Mouse (Mus musculus) CH12.LX (cell line): ENCODE measurements around the gene Tgfbi. TPM values are rescaled to one million over a fixed set of nuclear protein-coding genes. Genes with fewer than 3 reads are reported as not detected.

Experiments used
- DNase-seq: peaks from one replicate; pipeline ENCODE4 v3.0.0-alpha.2; 2013; ENCODE audit errors: extremely low read depth
- H3K27ac ChIP-seq: 2 replicates; pipeline ENCODE4 v1.5.1; 2012; ENCODE audit warnings: low read depth, mild to moderate bottlenecking, control low read depth, moderate library complexity; ENCODE audit not compliant: insufficient read depth
- H3K27me3 ChIP-seq: replicated peaks from 2 replicates; pipeline ENCODE3; 2012; ENCODE audit warnings: inconsistent platforms
- H3K36me3 ChIP-seq, 2 experiments: replicated peaks in 1 of 2; 2 replicates each; pipeline versions ENCODE3 to v1.6.1; 2012; ENCODE audit warnings: inconsistent platforms in 1 of 2, low read length in 1 of 2, mild to moderate bottlenecking in 1 of 2, mixed read lengths in 1 of 2, moderate library complexity in 1 of 2; ENCODE audit not compliant: control insufficient read depth in 1 of 2, insufficient read depth in 1 of 2
- H3K4me1 ChIP-seq, 2 experiments: 2 replicates each; pipeline ENCODE4 v1.6.1; 2012; ENCODE audit warnings: inconsistent platforms in 1 of 2, moderate library complexity in 1 of 2; ENCODE audit not compliant: insufficient read depth in 2 of 2, control insufficient read depth in 1 of 2
- H3K4me2 ChIP-seq: 2 replicates; pipeline ENCODE4 v1.6.1; 2012; ENCODE audit warnings: low read depth, mild to moderate bottlenecking, control low read depth; ENCODE audit not compliant: poor library complexity, insufficient read depth, severe bottlenecking
- H3K4me3 ChIP-seq, 3 experiments: fragments of 150-350 bp in 1 of 3; sonication (generic) in 1 of 3; replicated peaks in 1 of 3; 2 replicates each; pipeline versions ENCODE3 to v1.5.1; 2011 to 2012; ENCODE audit warnings: low read depth in 2 of 3, low read length in 2 of 3, mild to moderate bottlenecking in 2 of 3, moderate library complexity in 2 of 3, control low read depth in 1 of 3, improper control_type of control experiment in 1 of 3, inconsistent platforms in 1 of 3, mixed read lengths in 1 of 3; ENCODE audit not compliant: poor library complexity in 1 of 3
- H3K79me2 ChIP-seq: replicated peaks from 2 replicates; pipeline ENCODE4 v1.6.1; 2012; ENCODE audit warnings: mild to moderate bottlenecking, moderate library complexity; ENCODE audit not compliant: control insufficient read depth, poor library complexity, insufficient read depth, severe bottlenecking; ENCODE audit errors: extremely low read depth
- H3K9ac ChIP-seq: 2 replicates; pipeline ENCODE4 v1.6.1; 2012; ENCODE audit warnings: low read depth, mild to moderate bottlenecking, control low read depth, moderate library complexity; ENCODE audit not compliant: insufficient read depth
- H3K9me3 ChIP-seq: replicated peaks from 2 replicates; pipeline ENCODE3; 2012; ENCODE audit warnings: low read length, inconsistent platforms, mixed read lengths
- CHD1 ChIP-seq: IDR thresholded peaks from 2 replicates; pipeline ENCODE4 v1.6.1; 2012; ENCODE audit warnings: low read depth, low read length, improper control_type of control experiment, inconsistent platforms
- CTCF ChIP-seq, 2 experiments: IDR thresholded peaks in 1 of 2; conservative IDR thresholded peaks in 1 of 2; 2 replicates each; pipeline ENCODE4 v1.5.1; 2011 to 2012; ENCODE audit warnings: low read depth in 2 of 2, low read length in 2 of 2, improper control_type of control experiment in 1 of 2, inconsistent platforms in 1 of 2, mild to moderate bottlenecking in 1 of 2, moderate library complexity in 1 of 2
- EP300 ChIP-seq: IDR thresholded peaks from 2 replicates; pipeline ENCODE4 v1.6.1; 2011; ENCODE audit warnings: low read length, improper control_type of control experiment
- HCFC1 ChIP-seq: IDR thresholded peaks from 2 replicates; pipeline ENCODE4 v1.6.1; 2012; ENCODE audit warnings: low read depth, mild to moderate bottlenecking, inconsistent platforms, low read length, improper control_type of control experiment
- JUN ChIP-seq: IDR thresholded peaks from 2 replicates; pipeline ENCODE4 v1.6.1; 2011; ENCODE audit warnings: low read depth, mild to moderate bottlenecking, low read length, improper control_type of control experiment, moderate library complexity; ENCODE audit not compliant: insufficient read depth
- JUND ChIP-seq: conservative IDR thresholded peaks from 2 replicates; pipeline ENCODE4 v1.6.1; 2011; ENCODE audit warnings: low read depth, low read length, improper control_type of control experiment
- KAT2A ChIP-seq: IDR thresholded peaks from 2 replicates; pipeline ENCODE4 v1.6.1; 2012; ENCODE audit warnings: low read length, improper control_type of control experiment, inconsistent platforms; ENCODE audit not compliant: insufficient replicate concordance
- MAFK ChIP-seq: IDR thresholded peaks from 2 replicates; pipeline ENCODE4 v1.6.1; 2011; ENCODE audit warnings: low read length, improper control_type of control experiment; ENCODE audit not compliant: insufficient replicate concordance
- MAX ChIP-seq: IDR thresholded peaks from 2 replicates; pipeline ENCODE4 v1.6.1; 2011; ENCODE audit warnings: low read length, improper control_type of control experiment
- MYC ChIP-seq: IDR thresholded peaks from 2 replicates; pipeline ENCODE4 v1.6.1; 2011; ENCODE audit warnings: low read depth, mild to moderate bottlenecking, improper control_type of control experiment, low read length
- PAX5 ChIP-seq: IDR thresholded peaks from 2 replicates; pipeline ENCODE4 v1.6.1; 2012; ENCODE audit warnings: low read length, inconsistent platforms, mixed read lengths
- POLR2AphosphoS2 ChIP-seq: IDR thresholded peaks from 2 replicates; pipeline ENCODE4 v1.6.1; 2011; ENCODE audit warnings: low read depth, low read length, improper control_type of control experiment
- RAD21 ChIP-seq: IDR thresholded peaks from 2 replicates; pipeline ENCODE4 v1.6.1; 2011; ENCODE audit warnings: low read depth, mild to moderate bottlenecking, low read length, improper control_type of control experiment, moderate library complexity
- RCOR1 ChIP-seq: conservative IDR thresholded peaks from 2 replicates; pipeline ENCODE4 v1.6.1; 2012; ENCODE audit warnings: low read depth, mild to moderate bottlenecking, inconsistent platforms, low read length, improper control_type of control experiment
- SIN3A ChIP-seq: IDR thresholded peaks from 2 replicates; pipeline ENCODE4 v1.6.1; 2012; ENCODE audit warnings: low read length, improper control_type of control experiment, inconsistent platforms
- SMC3 ChIP-seq: IDR thresholded peaks from 2 replicates; pipeline ENCODE4 v1.6.1; 2011; ENCODE audit warnings: low read depth, low read length, improper control_type of control experiment
- TBP ChIP-seq: conservative IDR thresholded peaks from 2 replicates; pipeline ENCODE4 v1.6.1; 2011; ENCODE audit warnings: low read depth, low read length, improper control_type of control experiment
- UBTF ChIP-seq: IDR thresholded peaks from 2 replicates; pipeline ENCODE4 v1.6.1; 2012; ENCODE audit warnings: low read depth, mild to moderate bottlenecking, inconsistent platforms, low read length, improper control_type of control experiment, moderate library complexity
- USF2 ChIP-seq: conservative IDR thresholded peaks from 2 replicates; pipeline ENCODE4 v1.6.1; 2011; ENCODE audit warnings: low read depth, low read length, improper control_type of control experiment
- ZC3H11A ChIP-seq: IDR thresholded peaks from 2 replicates; pipeline ENCODE4 v1.6.1; 2012; ENCODE audit warnings: low read depth, mild to moderate bottlenecking, inconsistent platforms, low read length, improper control_type of control experiment
- ZKSCAN1 ChIP-seq: IDR thresholded peaks from 2 replicates; pipeline ENCODE4 v1.6.1; 2012; ENCODE audit warnings: low read depth, inconsistent platforms, low read length, improper control_type of control experiment, borderline replicate concordance
- ZMIZ1 ChIP-seq: IDR thresholded peaks from 2 replicates; pipeline ENCODE4 v1.6.1; 2012; ENCODE audit warnings: low read depth, mild to moderate bottlenecking, inconsistent platforms, low read length, improper control_type of control experiment
- ZNF384 ChIP-seq: IDR thresholded peaks from 2 replicates; pipeline ENCODE4 v1.6.1; 2012; ENCODE audit warnings: low read depth, low read length, improper control_type of control experiment, inconsistent platforms
- dilution Hi-C: fragments of 300-500 bp; cut with MboI; formaldehyde crosslinking; loops from 2 replicates; pipeline ENCODE4 v1.14.3; 2020; ENCODE audit warnings: low sequenced_read_pairs; ENCODE audit not compliant: extremely low pct_unique_long_range_greater_than_20kb, extremely low pct_ligation_motif_present
- in situ Hi-C: fragments of 300-500 bp; cut with MboI; formaldehyde crosslinking; loops from 3 replicates; pipeline ENCODE4 v1.14.3; 2019; ENCODE audit warnings: low sequenced_read_pairs, low pct_ligation_motif_present, low pct_unique_long_range_greater_than_20kb, mixed read lengths
- polyA plus RNA-seq: library from polyadenylated mRNA; unstranded; fragments of >175 nt; gene quantifications from 2 replicates; pipeline ENCODE4 v1.2.1, GENCODE M21; 2012; ENCODE audit warnings: low read depth; ENCODE audit not compliant: insufficient read length
- total RNA-seq, 2 experiments: library from RNA; depleted of rRNA; stranded (reverse); fragments of 300-350 nt in 1 of 2; fragments of >200 nt in 1 of 2; gene quantifications; 2 replicates each; pipeline ENCODE4 v1.2.3; 2012 to 2014

Gene Tgfbi
- total and polyA plus RNA-seq, 3 experiments, result not detected

- no peaks in the 10 kb centered on the region for H3K4me1 ChIP-seq
- no peak overlapping the region for H3K4me2 ChIP-seq
- no peaks in the 10 kb centered on the region for H3K36me3 ChIP-seq
- no peak overlapping the region for H3K9ac ChIP-seq
- H3K27me3 ChIP-seq, result peaks cover 63% of the 10 kb centered on the region
- H3K27ac ChIP-seq, result no peak overlapping the region
- no peaks in the 10 kb centered on the region for H3K9me3 ChIP-seq
- H3K4me3 ChIP-seq, result no peak overlapping the region
- H3K79me2 ChIP-seq, result no peaks in the 10 kb centered on the region
- in situ Hi-C loops (no loop called here), dilution Hi-C loops (no loop called here)
- TF ChIP-seq RCOR1 (no peak), ZKSCAN1 (no peak), ZNF384 (no peak), MYC (no peak), MAFK (no peak), POLR2AphosphoS2 (no peak), RAD21 (peak; percentile 17), UBTF (no peak), CHD1 (no peak), CTCF (conservative IDR thresholded peaks at IDR 0.05 in 1 of 2, IDR thresholded peaks at IDR 0.05 in 1 of 2; ENCODE audit: low read depth in 2 of 2, low read length in 2 of 2) (peak; percentile 29 to 53; a peak in 2 of 4 replicates), SMC3 (peak; percentile 21; the same call in 1 of the 2 replicates), EP300 (no peak), JUND (no peak), USF2 (no peak), MAX (no peak), TBP (no peak), KAT2A (no peak)
- peak; percentile 1 for DNase-seq
Observed at GRCm38 (mm10) chr13:56563075-56563474, 46.2 kb upstream of the Tgfbi start.

GRCm38 (mm10) chr13:56566336-56566735, 43.0 kb upstream of the Tgfbi start:
- Histone ChIP-seq H3K27me3 (peaks cover 59% of the 10 kb centered on the region), H3K36me3 (no peaks in the 10 kb centered on the region), H3K4me2 (no peak overlapping the region), H3K9me3 (no peaks in the 10 kb centered on the region), H3K27ac (no peak overlapping the region), H3K4me1 (no peaks in the 10 kb centered on the region), H3K79me2 (no peaks in the 10 kb centered on the region), H3K4me3 (no peak overlapping the region), H3K9ac (no peak overlapping the region)
- in situ Hi-C loops, result no loop called here
- no peak for DNase-seq
- TF ChIP-seq SIN3A (no peak), JUN (no peak), HCFC1 (no peak), ZC3H11A (no peak), ZMIZ1 (no peak), PAX5 (no peak)
- dilution Hi-C loops, result no loop called here
